Mouse (Mus musculus): ENCODE data around the gene Palld. TPM values are rescaled to one million over a fixed set of nuclear protein-coding genes. Genes with fewer than 3 reads are reported as not detected.

Gene Palld
- polyA plus RNA-seq, 1 experiment = 63.6 TPM

- no peaks in the 10 kb centered on the region for H3K27me3 ChIP-seq (ENCODE audit: control insufficient read depth, insufficient read depth, low read length, poor library complexity, severe bottlenecking)
- no peak overlapping the region for H3K9ac ChIP-seq (ENCODE audit: low read depth, poor library complexity, severe bottlenecking)
- H3K36me3 ChIP-seq (ENCODE audit: control insufficient read depth, insufficient read depth, low read length, poor library complexity, severe bottlenecking) = no peaks in the 10 kb centered on the region
- H3K9me3 ChIP-seq (replicated peaks; ENCODE audit: control insufficient read depth, insufficient read depth, low read length, poor library complexity, severe bottlenecking) = no peaks in the 10 kb centered on the region
- H3K4me1 ChIP-seq (ENCODE audit: control insufficient read depth, insufficient read depth, low read length) = no peaks in the 10 kb centered on the region
- H3K4me3 ChIP-seq (ENCODE audit: low read depth, low read length) = no peak overlapping the region
- no peak overlapping the region for H3K27ac ChIP-seq (ENCODE audit: insufficient read depth, low read length)
- TF ChIP-seq EP300 (IDR thresholded peaks at IDR 0.05; ENCODE audit: insufficient read depth, low read depth, low read length) = no peak
- no peak for TF ChIP-seq POLR2A (IDR thresholded peaks at IDR 0.05; ENCODE audit: insufficient read depth, low read length)
- no peak for TF ChIP-seq CTCF (IDR thresholded peaks at IDR 0.05; ENCODE audit: low read depth, low read length)
Measured at GRCm38 (mm10) chr8:61596889-61597288, 305.6 kb downstream of the Palld start.

DNA sequence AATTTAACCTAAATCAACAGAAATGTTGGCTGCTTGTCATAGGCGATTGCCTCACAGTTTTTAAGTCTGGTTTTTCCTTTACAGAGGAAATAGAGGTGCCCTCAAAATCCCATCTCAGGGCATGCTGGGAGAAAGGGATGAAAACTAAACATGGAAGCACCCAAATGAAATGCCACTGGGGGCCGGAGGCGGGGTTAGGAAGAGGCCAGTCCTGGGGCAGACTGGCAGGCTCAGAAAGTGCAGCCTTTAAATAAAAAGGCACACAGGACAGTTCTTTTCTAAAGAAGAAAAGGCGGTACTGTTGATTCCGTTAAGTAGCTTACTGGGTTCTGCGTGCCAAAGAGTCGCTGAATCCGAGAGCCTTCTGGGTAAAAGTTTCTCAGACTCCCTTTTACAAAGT lies 311.0 kb downstream of the Palld start:
- Histone ChIP-seq H3K9me3 (replicated peaks; ENCODE audit: control insufficient read depth, insufficient read depth, low read length, poor library complexity, severe bottlenecking) (no peaks in the 10 kb centered on the region), H3K4me3 (ENCODE audit: low read depth, low read length) (no peak overlapping the region), H3K36me3 (ENCODE audit: control insufficient read depth, insufficient read depth, low read length, poor library complexity, severe bottlenecking) (no peaks in the 10 kb centered on the region), H3K4me1 (ENCODE audit: control insufficient read depth, insufficient read depth, low read length) (no peaks in the 10 kb centered on the region), H3K27me3 (ENCODE audit: control insufficient read depth, insufficient read depth, low read length, poor library complexity, severe bottlenecking) (no peaks in the 10 kb centered on the region), H3K27ac (ENCODE audit: insufficient read depth, low read length) (0 out of 2 replicates have a peak overlapping the region, but pooled peaks have one; percentile 15), H3K9ac (ENCODE audit: low read depth, poor library complexity, severe bottlenecking) (no peak overlapping the region)
- TF ChIP-seq POLR2A (IDR thresholded peaks at IDR 0.05; ENCODE audit: insufficient read depth, low read length) = no peak
- TF ChIP-seq EP300 (IDR thresholded peaks at IDR 0.05; ENCODE audit: insufficient read depth, low read depth, low read length) = no peak
- no peak for TF ChIP-seq CTCF (IDR thresholded peaks at IDR 0.05; ENCODE audit: low read depth, low read length)

DNA sequence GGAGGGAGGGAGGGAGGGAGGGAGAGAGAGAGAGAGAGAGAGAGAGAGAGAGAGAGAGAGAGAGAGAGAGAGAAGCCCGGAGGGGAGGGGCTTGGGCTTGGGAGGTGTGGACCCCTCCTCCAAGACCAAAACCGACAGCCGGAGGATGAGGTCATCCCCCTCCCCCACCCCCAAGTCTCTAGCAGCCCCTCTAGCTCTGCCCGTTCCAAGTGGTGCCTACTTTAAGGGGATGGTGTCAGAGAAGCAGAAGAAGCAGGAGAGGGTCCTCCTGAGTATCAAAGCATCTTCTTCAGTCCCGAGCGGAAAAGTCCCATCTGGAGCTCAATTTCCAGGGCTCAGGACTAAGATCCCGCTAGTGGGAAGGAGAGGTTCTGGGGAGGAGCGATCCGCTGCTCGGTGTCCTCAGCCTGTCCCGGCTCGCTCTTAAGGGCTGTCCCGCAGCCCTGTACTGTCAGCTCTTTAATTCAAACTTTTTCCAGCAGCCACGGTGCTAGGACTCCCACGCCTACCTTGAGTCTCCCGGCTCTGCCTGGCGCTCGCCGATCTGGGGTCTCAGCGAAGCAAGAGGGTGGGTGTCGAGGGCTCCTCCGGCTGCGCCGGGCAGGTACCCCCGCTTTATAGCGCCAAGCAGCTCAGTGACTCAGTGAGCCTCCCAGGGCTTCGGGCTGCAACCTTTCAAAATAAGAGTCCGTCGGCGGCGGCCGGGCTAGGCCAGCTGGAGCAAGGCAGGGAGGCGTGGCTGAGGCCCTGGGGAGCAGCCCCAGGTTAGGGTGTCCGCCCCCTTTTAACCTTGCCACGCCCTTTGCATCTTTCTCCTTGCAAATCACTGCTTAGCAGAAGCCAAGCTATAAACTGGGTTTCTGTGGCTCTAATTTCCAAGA lies 311.7 kb downstream of the Palld start:
- Histone ChIP-seq H3K27ac (ENCODE audit: insufficient read depth, low read length) (peak overlapping the region; percentile 26; the same call in 1 of the 2 replicates), H3K36me3 (ENCODE audit: control insufficient read depth, insufficient read depth, low read length, poor library complexity, severe bottlenecking) (no peaks in the 10 kb centered on the region), H3K4me3 (ENCODE audit: low read depth, low read length) (peak overlapping the region; percentile 93), H3K9me3 (replicated peaks; ENCODE audit: control insufficient read depth, insufficient read depth, low read length, poor library complexity, severe bottlenecking) (no peaks in the 10 kb centered on the region), H3K27me3 (ENCODE audit: control insufficient read depth, insufficient read depth, low read length, poor library complexity, severe bottlenecking) (no peaks in the 10 kb centered on the region), H3K4me1 (ENCODE audit: control insufficient read depth, insufficient read depth, low read length) (no peaks in the 10 kb centered on the region), H3K9ac (ENCODE audit: low read depth, poor library complexity, severe bottlenecking) (peak overlapping the region; percentile 69)
- no peak for TF ChIP-seq CTCF (IDR thresholded peaks at IDR 0.05; ENCODE audit: low read depth, low read length)
- peak; percentile 80 for TF ChIP-seq EP300 (IDR thresholded peaks at IDR 0.05; ENCODE audit: insufficient read depth, low read depth, low read length)

DNA sequence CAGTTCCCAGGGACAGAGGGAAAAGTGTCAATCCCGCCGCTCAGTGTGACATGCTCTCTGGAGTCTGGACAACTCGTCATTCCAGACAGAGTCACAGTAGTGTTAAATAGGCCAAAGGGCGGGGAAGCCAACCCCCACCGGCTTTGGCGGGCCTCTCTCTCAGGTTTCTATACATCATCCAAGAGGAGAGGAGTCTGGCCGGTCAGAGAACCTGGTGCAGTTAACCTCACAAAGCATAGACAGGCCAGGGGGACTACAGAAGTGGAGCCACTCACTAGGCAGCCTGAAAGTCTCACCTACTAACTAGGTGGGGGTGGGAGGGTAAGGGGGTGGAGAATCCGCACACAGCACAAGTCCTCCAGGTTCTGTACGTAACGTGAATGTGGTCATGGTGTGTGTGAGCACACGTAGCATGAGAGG lies 312.5 kb downstream of the Palld start:
- Histone ChIP-seq H3K4me1 (ENCODE audit: control insufficient read depth, insufficient read depth, low read length) (no peaks in the 10 kb centered on the region), H3K36me3 (ENCODE audit: control insufficient read depth, insufficient read depth, low read length, poor library complexity, severe bottlenecking) (no peaks in the 10 kb centered on the region), H3K27ac (ENCODE audit: insufficient read depth, low read length) (no peak overlapping the region), H3K9ac (ENCODE audit: low read depth, poor library complexity, severe bottlenecking) (0 out of 2 replicates have a peak overlapping the region, but pooled peaks have one; percentile 2), H3K9me3 (replicated peaks; ENCODE audit: control insufficient read depth, insufficient read depth, low read length, poor library complexity, severe bottlenecking) (no peaks in the 10 kb centered on the region), H3K4me3 (ENCODE audit: low read depth, low read length) (peak overlapping the region; percentile 67), H3K27me3 (ENCODE audit: control insufficient read depth, insufficient read depth, low read length, poor library complexity, severe bottlenecking) (no peaks in the 10 kb centered on the region)
- no peak for TF ChIP-seq EP300 (IDR thresholded peaks at IDR 0.05; ENCODE audit: insufficient read depth, low read depth, low read length)
- TF ChIP-seq POLR2A (IDR thresholded peaks at IDR 0.05; ENCODE audit: insufficient read depth, low read length) = no peak
- no peak for TF ChIP-seq CTCF (IDR thresholded peaks at IDR 0.05; ENCODE audit: low read depth, low read length)

DNA sequence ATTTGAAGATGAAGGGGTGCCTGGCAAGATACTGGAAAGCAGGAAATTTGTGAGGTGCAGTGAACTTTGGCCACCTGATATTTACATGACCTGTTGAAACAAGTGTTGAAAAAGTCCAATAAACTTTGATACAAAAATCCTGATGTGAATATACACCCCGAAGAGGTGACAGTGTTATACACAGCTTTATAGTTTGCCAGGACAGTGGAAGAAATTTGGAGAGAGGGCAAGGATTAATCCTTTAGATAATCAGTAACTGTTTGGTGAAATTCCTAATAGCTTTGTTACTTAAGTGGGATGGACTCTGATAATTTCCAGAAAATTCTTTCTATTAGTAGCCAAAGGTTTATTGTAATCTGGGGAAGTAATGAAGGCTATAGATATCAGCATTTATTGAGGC lies 314.2 kb downstream of the Palld start:
- no peaks in the 10 kb centered on the region for H3K9me3 ChIP-seq (replicated peaks; ENCODE audit: control insufficient read depth, insufficient read depth, low read length, poor library complexity, severe bottlenecking)
- no peak overlapping the region for H3K4me3 ChIP-seq (ENCODE audit: low read depth, low read length)
- no peaks in the 10 kb centered on the region for H3K4me1 ChIP-seq (ENCODE audit: control insufficient read depth, insufficient read depth, low read length)
- H3K9ac ChIP-seq (ENCODE audit: low read depth, poor library complexity, severe bottlenecking) = no peak overlapping the region
- H3K36me3 ChIP-seq (ENCODE audit: control insufficient read depth, insufficient read depth, low read length, poor library complexity, severe bottlenecking) = no peaks in the 10 kb centered on the region
- TF ChIP-seq EP300 (IDR thresholded peaks at IDR 0.05; ENCODE audit: insufficient read depth, low read depth, low read length) (no peak), POLR2A (IDR thresholded peaks at IDR 0.05; ENCODE audit: insufficient read depth, low read length) (no peak), CTCF (IDR thresholded peaks at IDR 0.05; ENCODE audit: low read depth, low read length) (no peak)
- no peaks in the 10 kb centered on the region for H3K27me3 ChIP-seq (ENCODE audit: control insufficient read depth, insufficient read depth, low read length, poor library complexity, severe bottlenecking)
- H3K27ac ChIP-seq (ENCODE audit: insufficient read depth, low read length) = no peak overlapping the region

DNA sequence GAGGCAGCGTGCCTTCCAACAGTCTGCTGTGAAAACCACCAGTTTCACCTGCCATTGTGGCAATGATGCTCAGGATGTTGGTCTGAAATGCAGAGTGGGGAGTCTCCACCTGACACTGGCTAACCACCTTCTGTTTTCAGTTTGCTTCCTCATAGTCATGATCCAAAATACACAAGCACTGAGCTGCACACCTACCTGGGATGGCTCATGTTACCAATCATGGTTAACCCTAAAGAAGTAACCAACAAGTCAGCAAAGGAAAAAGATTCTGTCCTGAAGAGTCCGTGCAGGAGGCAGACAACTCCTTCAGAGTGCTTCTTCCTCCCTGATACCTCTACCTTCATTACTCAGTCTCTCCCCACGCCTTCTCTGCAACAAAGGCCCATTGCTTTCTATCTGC lies 314.8 kb downstream of the Palld start:
- no peak overlapping the region for H3K4me3 ChIP-seq (ENCODE audit: low read depth, low read length)
- no peaks in the 10 kb centered on the region for H3K4me1 ChIP-seq (ENCODE audit: control insufficient read depth, insufficient read depth, low read length)
- no peaks in the 10 kb centered on the region for H3K9me3 ChIP-seq (replicated peaks; ENCODE audit: control insufficient read depth, insufficient read depth, low read length, poor library complexity, severe bottlenecking)
- H3K27ac ChIP-seq (ENCODE audit: insufficient read depth, low read length) = no peak overlapping the region
- no peaks in the 10 kb centered on the region for H3K27me3 ChIP-seq (ENCODE audit: control insufficient read depth, insufficient read depth, low read length, poor library complexity, severe bottlenecking)
- H3K9ac ChIP-seq (ENCODE audit: low read depth, poor library complexity, severe bottlenecking) = no peak overlapping the region
- no peaks in the 10 kb centered on the region for H3K36me3 ChIP-seq (ENCODE audit: control insufficient read depth, insufficient read depth, low read length, poor library complexity, severe bottlenecking)
- TF ChIP-seq POLR2A (IDR thresholded peaks at IDR 0.05; ENCODE audit: insufficient read depth, low read length) = no peak
- TF ChIP-seq CTCF (IDR thresholded peaks at IDR 0.05; ENCODE audit: low read depth, low read length) = no peak
- no peak for TF ChIP-seq EP300 (IDR thresholded peaks at IDR 0.05; ENCODE audit: insufficient read depth, low read depth, low read length)

All from ES-Bruce4 (cell line).